Mouse (Mus musculus): ENCODE results near the gene Tbc1d17. TPM values are rescaled to one million over a fixed set of nuclear protein-coding genes. Genes with fewer than 3 reads are reported as not detected.
A peak's percentile ranks its signal among the peaks of the same experiment; 100 is the strongest.

The Tbc1d17 gene
- polyA plus RNA-seq, 1 experiment from 2014 or later, result 123 TPM

GRCm38 (mm10) chr7:44850789-44851624 is 2.1 kb upstream of the Tbc1d17 start:
- no peak for ATAC-seq
- Histone ChIP-seq H3K4me1 (ENCODE audit: control insufficient read depth, insufficient read depth, low read length) (peaks cover 31% of the 10 kb centered on the region), H3K9me3 (replicated peaks; ENCODE audit: control insufficient read depth, low read length, poor library complexity, severe bottlenecking) (no peaks in the 10 kb centered on the region), H3K36me3 (ENCODE audit: control insufficient read depth, insufficient read depth, low read length) (peaks cover 10% of the 10 kb centered on the region), H3K4me3 (ENCODE audit: low read depth, low read length) (peak overlapping the region; percentile 57), H3K9ac (ENCODE audit: low read depth, low read length) (peak overlapping the region; percentile 73), H3K27ac (ENCODE audit: low read length) (peak overlapping the region; percentile 98), H3K27me3 (ENCODE audit: control insufficient read depth, insufficient read depth, low read depth, low read length) (no peaks in the 10 kb centered on the region), H3K4me2 (ENCODE audit: low read length) (peak overlapping the region; percentile 90)
- WGBS, result 82% methylated on average over 8 of the region's 8 CpGs

- peak overlapping the region; percentile 98 for H3K27ac ChIP-seq (ENCODE audit: low read length)
- no peaks in the 10 kb centered on the region for H3K9me3 ChIP-seq (replicated peaks; ENCODE audit: control insufficient read depth, low read length, poor library complexity, severe bottlenecking)
- under 1% methylated on average over 33 of the region's 33 CpGs for WGBS
- peak; percentile 25 for ATAC-seq
- H3K27me3 ChIP-seq (ENCODE audit: control insufficient read depth, insufficient read depth, low read depth, low read length), result no peaks in the 10 kb centered on the region
- peaks cover 18% of the 10 kb centered on the region for H3K36me3 ChIP-seq (ENCODE audit: control insufficient read depth, insufficient read depth, low read length)
- peak overlapping the region; percentile 90 for H3K4me2 ChIP-seq (ENCODE audit: low read length)
- peak overlapping the region; percentile 57 for H3K4me3 ChIP-seq (ENCODE audit: low read depth, low read length)
- H3K4me1 ChIP-seq (ENCODE audit: control insufficient read depth, insufficient read depth, low read length), result peaks cover 31% of the 10 kb centered on the region
- peak overlapping the region; percentile 73 for H3K9ac ChIP-seq (ENCODE audit: low read depth, low read length)
These were observed 1.3 kb upstream of the Tbc1d17 start for GRCm38 (mm10) chr7:44850146-44850545.

GRCm38 (mm10) chr7:44849416-44850111 is 685 bp upstream of the Tbc1d17 start:
- under 1% methylated on average over 41 of the region's 41 CpGs for WGBS
- Histone ChIP-seq H3K9me3 (replicated peaks; ENCODE audit: control insufficient read depth, low read length, poor library complexity, severe bottlenecking) (no peaks in the 10 kb centered on the region), H3K36me3 (ENCODE audit: control insufficient read depth, insufficient read depth, low read length) (peaks cover 23% of the 10 kb centered on the region), H3K9ac (ENCODE audit: low read depth, low read length) (peak overlapping the region; percentile 73), H3K27me3 (ENCODE audit: control insufficient read depth, insufficient read depth, low read depth, low read length) (no peaks in the 10 kb centered on the region), H3K4me2 (ENCODE audit: low read length) (peak overlapping the region; percentile 90), H3K4me1 (ENCODE audit: control insufficient read depth, insufficient read depth, low read length) (peaks cover 26% of the 10 kb centered on the region), H3K4me3 (ENCODE audit: low read depth, low read length) (peak overlapping the region; percentile 57), H3K27ac (ENCODE audit: low read length) (peak overlapping the region; percentile 98)
- ATAC-seq, result peak; percentile 85

GRCm38 (mm10) chr7:44847772-44848171 is 1.1 kb downstream of the Tbc1d17 start:
- no peak for ATAC-seq
- Histone ChIP-seq H3K4me1 (ENCODE audit: control insufficient read depth, insufficient read depth, low read length) (peaks cover 20% of the 10 kb centered on the region), H3K36me3 (ENCODE audit: control insufficient read depth, insufficient read depth, low read length) (peaks cover 36% of the 10 kb centered on the region), H3K9me3 (replicated peaks; ENCODE audit: control insufficient read depth, low read length, poor library complexity, severe bottlenecking) (no peaks in the 10 kb centered on the region), H3K4me2 (ENCODE audit: low read length) (peak overlapping the region; percentile 67), H3K9ac (ENCODE audit: low read depth, low read length) (peak overlapping the region; percentile 56), H3K27me3 (ENCODE audit: control insufficient read depth, insufficient read depth, low read depth, low read length) (no peaks in the 10 kb centered on the region), H3K27ac (ENCODE audit: low read length) (no peak overlapping the region; the same call in 1 of the 2 replicates), H3K4me3 (ENCODE audit: low read depth, low read length) (peak overlapping the region; percentile 57)
- WGBS, result 83% methylated on average over 5 of the region's 5 CpGs

- peaks cover 39% of the 10 kb centered on the region for H3K36me3 ChIP-seq (ENCODE audit: control insufficient read depth, insufficient read depth, low read length)
- H3K9me3 ChIP-seq (replicated peaks; ENCODE audit: control insufficient read depth, low read length, poor library complexity, severe bottlenecking), result no peaks in the 10 kb centered on the region
- no peak overlapping the region for H3K27ac ChIP-seq (ENCODE audit: low read length)
- H3K4me3 ChIP-seq (ENCODE audit: low read depth, low read length), result no peak overlapping the region
- no peaks in the 10 kb centered on the region; the same call in 1 of the 2 replicates for H3K27me3 ChIP-seq (ENCODE audit: control insufficient read depth, insufficient read depth, low read depth, low read length)
- ATAC-seq, result no peak
- H3K4me1 ChIP-seq (ENCODE audit: control insufficient read depth, insufficient read depth, low read length), result peaks cover 20% of the 10 kb centered on the region
- WGBS, result 96% methylated on average over 7 of the region's 7 CpGs
- H3K4me2 ChIP-seq (ENCODE audit: low read length), result no peak overlapping the region
- H3K9ac ChIP-seq (ENCODE audit: low read depth, low read length), result no peak overlapping the region
These were observed 2.1 kb downstream of the Tbc1d17 start for GRCm38 (mm10) chr7:44846804-44847203.

GRCm38 (mm10) chr7:44845006-44845405 is 3.9 kb downstream of the Tbc1d17 start:
- Histone ChIP-seq H3K27ac (ENCODE audit: low read length) (no peak overlapping the region), H3K27me3 (ENCODE audit: control insufficient read depth, insufficient read depth, low read depth, low read length) (peaks cover 8% of the 10 kb centered on the region), H3K4me1 (ENCODE audit: control insufficient read depth, insufficient read depth, low read length) (peaks cover 13% of the 10 kb centered on the region), H3K4me2 (ENCODE audit: low read length) (no peak overlapping the region), H3K9ac (ENCODE audit: low read depth, low read length) (no peak overlapping the region), H3K36me3 (ENCODE audit: control insufficient read depth, insufficient read depth, low read length) (peaks cover 49% of the 10 kb centered on the region), H3K4me3 (ENCODE audit: low read depth, low read length) (no peak overlapping the region), H3K9me3 (replicated peaks; ENCODE audit: control insufficient read depth, low read length, poor library complexity, severe bottlenecking) (no peaks in the 10 kb centered on the region)
- no peak for ATAC-seq
- WGBS, result 92% methylated on average over 10 of the region's 10 CpGs

GRCm38 (mm10) chr7:44841825-44842463 is 6.9 kb downstream of the Tbc1d17 start:
- no peak overlapping the region for H3K4me2 ChIP-seq (ENCODE audit: low read length)
- 96% methylated on average over 8 of the region's 8 CpGs for WGBS

GRCm38 (mm10) chr7:44840426-44840825 is 8.5 kb downstream of the Tbc1d17 start:
- 52% methylated on average over 14 of the region's 14 CpGs for WGBS
- Histone ChIP-seq H3K4me2 (ENCODE audit: low read length) (peak overlapping the region; percentile 64), H3K4me3 (ENCODE audit: low read depth, low read length) (no peak overlapping the region), H3K36me3 (ENCODE audit: control insufficient read depth, insufficient read depth, low read length) (peaks cover 40% of the 10 kb centered on the region), H3K9ac (ENCODE audit: low read depth, low read length) (0 out of 2 replicates have a peak overlapping the region, but pooled peaks have one; percentile 20), H3K4me1 (ENCODE audit: control insufficient read depth, insufficient read depth, low read length) (peaks cover 12% of the 10 kb centered on the region), H3K27me3 (ENCODE audit: control insufficient read depth, insufficient read depth, low read depth, low read length) (peaks cover 8% of the 10 kb centered on the region), H3K9me3 (replicated peaks; ENCODE audit: control insufficient read depth, low read length, poor library complexity, severe bottlenecking) (no peaks in the 10 kb centered on the region), H3K27ac (ENCODE audit: low read length) (no peak overlapping the region)
- no peak for ATAC-seq

More at GRCm38 (mm10) chr7:44841825-44842463, 6.9 kb downstream of the Tbc1d17 start:
- H3K27ac ChIP-seq (ENCODE audit: low read length), result no peak overlapping the region
- H3K27me3 ChIP-seq (ENCODE audit: control insufficient read depth, insufficient read depth, low read depth, low read length), result peaks cover 8% of the 10 kb centered on the region
- no peak overlapping the region for H3K4me3 ChIP-seq (ENCODE audit: low read depth, low read length)
- no peak overlapping the region for H3K9ac ChIP-seq (ENCODE audit: low read depth, low read length)
- H3K9me3 ChIP-seq (replicated peaks; ENCODE audit: control insufficient read depth, low read length, poor library complexity, severe bottlenecking), result no peaks in the 10 kb centered on the region
- ATAC-seq, result no peak
- peaks cover 49% of the 10 kb centered on the region for H3K36me3 ChIP-seq (ENCODE audit: control insufficient read depth, insufficient read depth, low read length)
- H3K4me1 ChIP-seq (ENCODE audit: control insufficient read depth, insufficient read depth, low read length), result peaks cover 12% of the 10 kb centered on the region
